Mouse (Mus musculus): ENCODE data around the gene Itgb2.

The Itgb2 gene

DNA sequence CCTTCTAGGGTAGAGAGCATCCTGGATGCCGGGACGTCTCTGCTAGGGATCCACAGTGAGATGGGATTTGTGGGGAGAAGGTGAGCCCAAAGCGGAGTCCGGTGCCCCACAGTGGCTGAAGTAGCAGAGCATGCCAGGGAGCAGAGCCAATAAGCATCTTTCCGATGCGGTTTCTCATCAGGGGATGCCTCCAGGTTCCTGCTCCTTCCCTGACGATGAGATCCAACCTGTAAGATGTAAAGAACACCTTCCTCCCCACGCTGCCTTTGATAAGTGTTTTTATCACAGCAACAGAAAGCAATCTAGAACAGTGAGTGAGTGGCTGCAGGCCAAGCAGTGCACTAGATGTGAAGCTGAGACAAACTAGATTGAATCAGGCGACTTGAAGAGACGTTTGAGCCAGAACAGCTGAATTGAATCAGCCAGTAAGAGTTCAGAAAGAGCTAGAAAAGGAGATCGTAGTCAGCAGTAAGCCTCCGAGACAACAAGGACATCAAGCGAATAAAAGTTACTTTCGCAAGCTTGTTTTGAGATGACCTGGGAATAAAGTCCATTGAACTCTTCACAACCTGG, 13.6 kb upstream of the Itgb2 start:
- no peak for DNase-seq (ENCODE audit: low spot score in 2 of 2)

- peak; percentile 51 to 65 for DNase-seq (ENCODE audit: low spot score in 2 of 2)
These were observed 12.9 kb upstream of the Itgb2 start for GRCm38 (mm10) chr10:77517066-77517620.

DNA sequence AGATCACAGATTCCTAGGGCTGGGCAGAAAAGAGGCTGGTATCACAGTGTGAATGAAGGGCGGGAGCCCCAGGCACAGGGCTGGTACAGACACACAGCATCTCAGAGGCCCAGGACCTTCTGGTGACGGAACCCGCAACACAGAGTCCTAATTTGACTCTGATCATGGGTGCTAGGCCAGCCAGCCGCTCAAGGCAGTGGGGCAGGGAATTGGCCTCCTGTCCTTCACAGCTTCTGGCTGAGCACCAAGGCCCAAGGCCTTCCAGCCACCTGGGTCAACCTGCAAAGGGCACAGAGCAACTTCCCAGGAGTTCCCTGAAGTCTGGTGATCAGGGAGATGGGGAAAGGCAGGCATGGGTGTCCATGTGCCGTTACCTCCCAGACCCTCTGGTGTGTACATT, 12.3 kb upstream of the Itgb2 start:
- DNase-seq (ENCODE audit: low spot score in 2 of 2): no peak

GRCm38 (mm10) chr10:77519191-77519590, 10.9 kb upstream of the Itgb2 start:
- no peak for DNase-seq (ENCODE audit: low spot score in 2 of 2)

DNA sequence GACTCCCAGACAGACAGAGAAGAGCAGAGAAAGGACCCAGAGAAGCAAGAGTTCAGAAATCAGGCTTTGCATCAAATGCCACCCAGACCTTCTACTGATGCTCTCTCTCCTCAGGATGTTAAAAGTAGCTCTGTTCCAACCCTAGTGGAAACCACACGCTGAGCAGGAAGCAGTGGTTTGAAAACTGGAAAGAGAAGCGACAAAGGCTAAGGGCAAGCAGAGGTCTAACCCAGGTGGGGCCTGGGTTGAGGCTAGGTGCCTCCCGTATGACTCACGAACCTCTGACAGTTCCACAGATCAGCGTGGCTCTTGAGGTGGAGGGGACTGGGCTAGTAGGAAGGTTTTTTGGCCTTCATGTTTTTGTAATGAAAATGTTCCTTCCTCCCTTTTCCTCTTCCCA, 9.6 kb upstream of the Itgb2 start:
- no peak for DNase-seq (ENCODE audit: low spot score in 2 of 2)

GRCm38 (mm10) chr10:77522021-77522731, 7.9 kb upstream of the Itgb2 start:
- DNase-seq (ENCODE audit: low spot score in 2 of 2): no peak

- DNase-seq (ENCODE audit: low spot score in 2 of 2): no peak
These were observed 7.3 kb upstream of the Itgb2 start for GRCm38 (mm10) chr10:77522746-77523145.

DNA sequence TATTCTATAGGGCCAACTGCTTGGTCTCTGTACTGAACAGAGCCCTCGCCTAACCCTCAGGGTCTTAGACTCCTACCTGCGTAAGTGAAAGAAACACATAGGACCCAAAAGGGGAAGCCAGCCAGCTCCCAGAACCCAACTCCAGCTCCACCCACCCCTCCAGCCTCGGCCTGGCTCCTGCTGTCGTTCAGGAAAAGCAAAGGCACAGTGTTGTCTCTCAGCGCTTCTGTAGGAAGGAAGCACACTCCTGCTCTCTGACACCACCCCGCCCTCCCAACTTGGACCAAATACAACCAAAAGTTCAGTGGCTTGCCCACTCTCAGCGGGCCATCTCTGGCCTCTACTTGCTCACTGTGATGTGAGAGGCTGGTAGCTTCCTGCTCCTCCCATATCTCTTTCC, 6.7 kb upstream of the Itgb2 start:
- no peak for DNase-seq (ENCODE audit: low spot score in 2 of 2)

- no peak for DNase-seq (ENCODE audit: low spot score in 2 of 2)
These were observed 3.6 kb upstream of the Itgb2 start for GRCm38 (mm10) chr10:77526488-77526887.

- DNase-seq (ENCODE audit: low spot score in 2 of 2): no peak
These were observed 1.4 kb upstream of the Itgb2 start for GRCm38 (mm10) chr10:77528634-77529033.

GRCm38 (mm10) chr10:77531026-77532019, 1.3 kb downstream of the Itgb2 start:
- DNase-seq (ENCODE audit: low spot score in 2 of 2): no peak

DNA sequence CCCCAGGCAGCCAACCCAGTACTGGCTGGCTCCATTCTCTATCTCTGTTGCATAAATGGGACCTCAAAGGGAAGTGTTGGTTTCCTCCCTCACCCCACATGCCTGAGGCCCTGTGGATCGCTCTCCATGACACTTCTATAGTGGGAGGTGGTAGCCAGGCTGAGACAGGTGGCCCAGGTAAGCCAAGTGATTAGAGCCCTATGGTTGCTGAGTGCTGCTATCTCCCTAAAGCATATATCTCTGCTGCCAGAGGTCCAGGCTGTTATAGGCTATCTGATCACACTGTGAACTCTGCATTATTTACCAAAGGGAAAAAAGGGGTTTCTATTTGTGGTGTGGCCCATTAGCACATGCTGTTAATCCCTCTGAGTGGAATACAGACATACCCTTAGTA, 2.0 kb downstream of the Itgb2 start:
- DNase-seq (ENCODE audit: low spot score in 2 of 2): no peak

- no peak for DNase-seq (ENCODE audit: low spot score in 2 of 2)
These were observed 6.7 kb downstream of the Itgb2 start for GRCm38 (mm10) chr10:77536727-77537126.

DNA sequence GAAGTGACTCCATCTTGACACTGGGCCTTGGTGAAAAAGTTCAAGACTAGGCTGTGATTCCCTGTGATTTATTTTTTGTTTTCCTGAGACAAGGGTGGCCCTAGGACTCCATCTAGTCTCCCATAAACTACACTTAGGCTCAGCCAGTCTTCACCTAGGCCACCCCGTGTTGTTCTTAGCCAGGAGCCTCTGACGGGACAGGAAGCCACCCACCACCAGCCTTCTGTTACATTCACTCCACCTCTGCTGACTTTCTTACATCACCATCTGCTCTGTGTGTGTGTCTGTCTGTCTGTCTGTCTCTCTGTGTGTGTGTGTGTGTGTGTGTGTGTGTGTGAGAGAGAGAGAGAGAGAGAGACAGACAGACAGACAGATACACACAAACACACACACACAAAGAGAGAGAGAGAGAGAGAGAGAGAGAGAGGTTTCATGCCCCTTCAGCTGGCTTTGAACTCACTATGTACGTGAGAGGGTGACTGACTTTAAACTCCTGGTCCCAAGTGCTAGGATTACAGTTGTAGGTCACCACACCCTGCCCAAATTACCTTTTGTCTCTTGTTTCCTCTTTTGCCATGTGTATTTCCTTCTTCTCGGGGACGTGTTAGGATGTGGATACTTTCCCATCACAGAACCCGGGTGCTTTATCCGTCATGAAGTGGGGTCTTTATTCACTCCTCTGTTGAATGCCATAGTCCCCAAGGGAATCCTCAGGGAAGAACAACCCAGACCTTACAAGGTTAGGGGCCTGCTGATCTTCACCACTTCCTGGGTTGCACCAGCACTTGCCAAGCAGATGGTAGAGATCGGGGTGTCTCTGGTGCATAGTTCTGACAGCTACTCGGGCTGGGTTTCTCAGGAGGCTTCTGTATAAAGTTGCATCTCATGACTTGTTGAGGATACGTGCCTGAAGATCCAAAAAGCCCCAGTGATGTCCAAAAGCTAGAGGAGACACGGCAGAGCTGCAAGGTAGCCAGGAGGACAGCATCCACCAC, 7.5 kb downstream of the Itgb2 start:
- no peak for DNase-seq (ENCODE audit: low spot score in 2 of 2)

GRCm38 (mm10) chr10:77539320-77539945, 9.4 kb downstream of the Itgb2 start:
- DNase-seq (ENCODE audit: low spot score in 2 of 2): no peak

GRCm38 (mm10) chr10:77540576-77541102, 10.6 kb downstream of the Itgb2 start:
- DNase-seq (ENCODE audit: low spot score in 2 of 2): no peak

DNA sequence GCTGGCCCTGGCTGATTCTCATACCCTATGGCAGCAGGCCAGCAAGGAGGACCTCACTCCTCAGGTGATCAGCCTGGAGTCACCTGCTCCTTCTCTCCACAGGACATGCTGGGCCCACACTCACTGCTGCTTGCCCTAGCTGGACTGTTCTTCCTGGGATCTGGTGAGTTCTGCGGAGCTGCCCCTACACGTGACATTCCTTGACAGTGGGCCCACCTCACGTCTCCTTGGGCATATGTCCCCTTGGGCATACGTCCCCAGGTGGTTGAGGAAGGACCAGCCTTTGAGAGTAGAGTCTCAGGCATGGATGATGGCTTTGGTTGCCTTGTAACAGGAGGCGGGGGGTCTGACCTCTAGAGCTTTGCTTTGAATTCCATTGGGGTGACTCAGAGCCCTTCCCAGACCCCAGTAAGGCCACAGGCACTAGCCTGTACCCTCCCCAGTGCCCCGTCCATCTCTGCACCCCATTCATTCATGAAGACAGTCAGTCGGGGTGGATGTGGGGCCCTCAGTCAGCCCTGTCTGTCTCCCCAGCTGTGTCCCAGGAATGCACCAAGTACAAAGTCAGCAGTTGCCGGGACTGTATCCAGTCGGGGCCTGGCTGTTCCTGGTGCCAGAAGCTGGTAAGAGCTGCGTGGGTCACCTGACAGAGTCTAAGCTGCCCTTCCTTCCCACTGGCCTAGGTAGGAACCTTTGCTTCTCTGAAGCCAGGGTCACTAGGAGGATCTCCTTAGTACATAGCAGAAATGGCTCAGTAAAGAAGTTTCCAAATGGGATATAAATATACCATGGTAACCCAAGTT, 12.0 kb downstream of the Itgb2 start:
- no peak for DNase-seq (ENCODE audit: low spot score in 2 of 2)

DNA sequence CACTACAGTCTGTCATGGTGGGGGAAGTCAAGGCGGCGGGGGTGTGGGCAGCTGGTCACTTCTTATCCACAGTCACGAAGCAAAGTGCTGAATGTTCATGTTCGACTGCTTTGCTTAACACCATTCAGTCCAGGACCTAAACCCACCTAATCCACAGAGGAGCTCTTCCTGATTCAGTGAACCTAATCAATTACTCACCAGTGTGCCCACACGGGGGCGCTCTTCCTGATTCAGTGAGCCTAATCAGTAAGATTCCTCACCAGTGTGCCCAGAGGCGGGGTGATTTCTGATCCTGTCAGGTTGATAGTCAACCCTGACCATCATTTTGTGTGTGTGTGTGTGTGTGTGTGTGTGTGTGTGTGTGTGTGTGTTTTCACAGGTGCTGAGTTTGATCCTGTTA, 13.2 kb downstream of the Itgb2 start:
- DNase-seq (ENCODE audit: low spot score in 2 of 2): no peak

DNA sequence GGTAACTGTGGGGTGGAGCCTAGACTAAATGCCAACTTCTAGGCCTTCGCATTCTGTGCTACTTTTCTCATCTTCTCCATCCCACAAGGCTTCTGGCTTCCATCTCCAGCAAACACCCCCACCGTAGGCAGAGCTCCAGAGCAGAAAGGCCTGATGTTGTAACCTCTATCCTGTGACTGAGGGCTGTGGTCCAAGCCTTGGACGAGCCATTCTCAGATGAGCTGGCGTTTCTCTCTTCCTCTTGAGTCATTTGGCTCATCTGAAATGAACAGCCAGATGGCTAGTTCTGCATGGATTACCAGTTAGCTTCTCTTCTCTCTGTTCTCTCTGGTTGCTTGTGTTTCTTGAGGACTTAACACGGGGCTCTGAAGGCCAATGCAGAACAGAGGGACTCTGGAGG, 14.9 kb downstream of the Itgb2 start:
- DNase-seq (ENCODE audit: low spot score in 2 of 2): peak in 1 of 2 experiments; percentile 23

All from cerebellum, postnatal 4 days (tissue).